In the genomic region with DNA sequence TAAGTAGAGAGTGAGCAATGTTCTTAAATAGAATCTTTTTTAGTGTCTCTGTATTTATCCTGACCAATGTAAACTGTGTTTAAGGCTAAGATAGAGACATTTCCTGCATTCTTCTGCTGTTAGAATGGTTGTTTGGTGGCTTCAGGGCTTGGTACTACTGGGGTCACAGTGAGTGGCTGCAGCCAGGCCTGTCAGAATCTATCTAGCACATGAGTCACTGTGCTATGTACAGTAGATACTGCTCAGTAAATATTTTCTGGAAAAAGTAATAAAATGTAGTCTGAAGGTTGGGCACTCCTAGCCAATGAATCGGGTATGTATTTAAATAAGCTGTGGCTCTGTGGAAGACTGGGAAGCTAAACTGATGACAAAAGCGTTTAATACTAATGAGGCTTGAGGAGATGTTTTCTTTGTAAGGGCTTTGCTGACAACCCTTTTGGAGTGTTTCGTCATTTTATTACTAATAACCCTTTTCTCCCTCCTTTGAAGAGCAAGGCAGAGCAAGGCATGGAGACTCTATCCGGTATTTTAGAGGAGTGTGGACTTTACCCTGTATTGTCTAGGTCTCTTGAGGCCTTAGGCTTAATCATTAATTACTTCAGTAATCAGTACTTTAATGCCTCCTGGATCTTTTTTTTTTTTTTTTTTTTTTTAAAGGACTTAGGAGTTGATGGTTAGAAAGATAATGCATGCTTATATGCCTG, we compare ENCODE assay signal across 16 mouse cellular contexts. TPM values are rescaled to one million over a fixed set of nuclear protein-coding genes. Genes with fewer than 3 reads are reported as not detected.
DNase-seq lines count a peak whose midpoint lies in the region; ATAC-seq and TF ChIP-seq lines count a peak whose summit lies in the region.
"Had no signal": no experiment of that assay in that cellular context is flagged by ENCODE, and none has a peak within 500 bp of the region (broad histone marks: within the 10 kb centered on the region; RNA-seq: fewer than 3 reads in every experiment).

No protein-coding gene starts in this region.

- no peak overlapping the region for H3K9ac ChIP-seq in kidney, embryonic 15.5 days
- H3K9ac ChIP-seq in intestine, embryonic 15.5 days: no peak overlapping the region
- H3K9ac ChIP-seq in kidney, postnatal 0 days (ENCODE audit: low read depth, low read length): no peak overlapping the region
- H3K9ac ChIP-seq in stomach, postnatal 0 days (ENCODE audit: low read length): no peak overlapping the region
- H3K9ac ChIP-seq in heart, embryonic 12.5 days: no peak overlapping the region
- H3K9ac ChIP-seq in neural tube, embryonic 15.5 days (replicated peaks): no peak overlapping the region
- H3K9ac ChIP-seq: forebrain, embryonic 13.5 days; lung, embryonic 15.5 days had no signal

- DNase-seq in kidney, postnatal 25 days: no peak
- DNase-seq in kidney, postnatal 0 days (ENCODE audit: low spot score): peak; percentile 39
- peak; percentile 55 for DNase-seq in stomach, postnatal 0 days (ENCODE audit: low spot score)
- DNase-seq: cerebellum, adult 8-10 months; gastrocnemius, postnatal 14 days; heart, adult 2 months; thymus, adult 2 months had no signal

- no peak for TF ChIP-seq EP300 in stomach, postnatal 0 days (optimal IDR thresholded peaks at IDR 0.05)

- no peak overlapping the region for H3K4me3 ChIP-seq in kidney, embryonic 15.5 days (replicated peaks)
- H3K4me3 ChIP-seq in intestine, embryonic 15.5 days (replicated peaks): no peak overlapping the region
- H3K4me3 ChIP-seq in kidney, postnatal 0 days (replicated peaks; ENCODE audit: low read depth, low read length): no peak overlapping the region
- H3K4me3 ChIP-seq in stomach, postnatal 0 days (ENCODE audit: low read depth, low read length): no peak overlapping the region
- H3K4me3 ChIP-seq in heart, embryonic 12.5 days: no peak overlapping the region
- no peak overlapping the region for H3K4me3 ChIP-seq in neural tube, embryonic 15.5 days (replicated peaks)
- H3K4me3 ChIP-seq: forebrain, embryonic 13.5 days; heart, adult 2 months; lung, embryonic 15.5 days; midbrain, embryonic 10.5 days had no signal

- peak; percentile 83 for ATAC-seq in kidney, embryonic 15.5 days (replicated peaks; ENCODE audit: low FRiP score)
- peak; percentile 95 for ATAC-seq in intestine, embryonic 15.5 days
- peak; percentile 87 for ATAC-seq in kidney, postnatal 0 days (replicated peaks; ENCODE audit: low FRiP score, low read depth)
- peak; percentile 97 for ATAC-seq in stomach, postnatal 0 days (ENCODE audit: low FRiP score, low TSS enrichment)
- no peak for ATAC-seq in heart, embryonic 12.5 days (ENCODE audit: insufficient number of reproducible peaks, low FRiP score)
- no peak for ATAC-seq in neural tube, embryonic 15.5 days (ENCODE audit: low FRiP score)
- ATAC-seq: forebrain, embryonic 13.5 days; hindbrain, postnatal 0 days had no signal

- H3K4me2 ChIP-seq in kidney, embryonic 15.5 days: no peak overlapping the region
- no peak overlapping the region for H3K4me2 ChIP-seq in intestine, embryonic 15.5 days (replicated peaks)
- no peak overlapping the region for H3K4me2 ChIP-seq in kidney, postnatal 0 days (ENCODE audit: low read length)
- no peak overlapping the region for H3K4me2 ChIP-seq in stomach, postnatal 0 days (replicated peaks; ENCODE audit: low read depth)
- H3K4me2 ChIP-seq in heart, embryonic 12.5 days: no peak overlapping the region
- no peak overlapping the region for H3K4me2 ChIP-seq in neural tube, embryonic 15.5 days
- H3K4me2 ChIP-seq: forebrain, embryonic 13.5 days; lung, embryonic 15.5 days had no signal

- TF ChIP-seq CTCF in kidney, postnatal 0 days (IDR thresholded peaks at IDR 0.05; ENCODE audit: low read depth): no peak
- no peak for TF ChIP-seq CTCF in stomach, postnatal 0 days (IDR thresholded peaks at IDR 0.05; ENCODE audit: low read depth)

- no peaks in the 10 kb centered on the region for H3K9me3 ChIP-seq in kidney, embryonic 15.5 days (replicated peaks)
- H3K9me3 ChIP-seq in intestine, embryonic 15.5 days: no peaks in the 10 kb centered on the region
- H3K9me3 ChIP-seq in kidney, postnatal 0 days (replicated peaks; ENCODE audit: low read length): no peaks in the 10 kb centered on the region
- no peaks in the 10 kb centered on the region for H3K9me3 ChIP-seq in stomach, postnatal 0 days (ENCODE audit: control insufficient read depth, low read length)
- no peaks in the 10 kb centered on the region for H3K9me3 ChIP-seq in heart, embryonic 12.5 days (replicated peaks)
- no peaks in the 10 kb centered on the region for H3K9me3 ChIP-seq in neural tube, embryonic 15.5 days (replicated peaks)
- H3K9me3 ChIP-seq: forebrain, embryonic 13.5 days; lung, embryonic 15.5 days; midbrain, embryonic 10.5 days had no signal

- H3K36me3 ChIP-seq in kidney, embryonic 15.5 days: peaks cover 70% of the 10 kb centered on the region
- H3K36me3 ChIP-seq in intestine, embryonic 15.5 days: peaks cover 13% of the 10 kb centered on the region
- H3K36me3 ChIP-seq in kidney, postnatal 0 days (ENCODE audit: insufficient read depth, low read length): 0 out of 2 replicates have a peak, but pooled peaks cover 23% of the 10 kb centered on the region
- H3K36me3 ChIP-seq in stomach, postnatal 0 days (ENCODE audit: control insufficient read depth, insufficient read depth, low read length): peaks cover 3% of the 10 kb centered on the region
- peaks cover 58% of the 10 kb centered on the region for H3K36me3 ChIP-seq in heart, embryonic 12.5 days
- H3K36me3 ChIP-seq in neural tube, embryonic 15.5 days: peaks cover 30% of the 10 kb centered on the region

- H3K27me3 ChIP-seq in kidney, embryonic 15.5 days: no peaks in the 10 kb centered on the region
- no peaks in the 10 kb centered on the region for H3K27me3 ChIP-seq in intestine, embryonic 15.5 days (replicated peaks)
- no peaks in the 10 kb centered on the region for H3K27me3 ChIP-seq in kidney, postnatal 0 days (ENCODE audit: insufficient read depth, low read length)
- H3K27me3 ChIP-seq in stomach, postnatal 0 days (ENCODE audit: control insufficient read depth, insufficient read depth, low read length): no peaks in the 10 kb centered on the region
- no peaks in the 10 kb centered on the region for H3K27me3 ChIP-seq in heart, embryonic 12.5 days (replicated peaks)
- no peaks in the 10 kb centered on the region for H3K27me3 ChIP-seq in neural tube, embryonic 15.5 days (replicated peaks)
- H3K27me3 ChIP-seq: forebrain, embryonic 13.5 days; lung, embryonic 15.5 days had no signal

- H3K27ac ChIP-seq in kidney, embryonic 15.5 days: peak overlapping the region; percentile 77
- H3K27ac ChIP-seq in intestine, embryonic 15.5 days: peak overlapping the region; percentile 79
- H3K27ac ChIP-seq in kidney, postnatal 0 days: peak overlapping the region; percentile 57
- H3K27ac ChIP-seq in stomach, postnatal 0 days (replicated peaks): peak overlapping the region; percentile 78
- no peak overlapping the region for H3K27ac ChIP-seq in heart, embryonic 12.5 days (ENCODE audit: poor library complexity, severe bottlenecking)
- no peak overlapping the region for H3K27ac ChIP-seq in neural tube, embryonic 15.5 days (replicated peaks)
- H3K27ac ChIP-seq: forebrain, embryonic 13.5 days; heart, adult 2 months; hindbrain, postnatal 0 days; lung, embryonic 15.5 days; macrophage; midbrain, embryonic 10.5 days had no signal

- 0 out of 2 replicates have a peak, but pooled peaks cover 4% of the 10 kb centered on the region for H3K4me1 ChIP-seq in kidney, embryonic 15.5 days
- peaks cover under 1% of the 10 kb centered on the region; the same call in 1 of the 2 replicates for H3K4me1 ChIP-seq in intestine, embryonic 15.5 days (replicated peaks)
- 0 out of 2 replicates have a peak, but pooled peaks cover 2% of the 10 kb centered on the region for H3K4me1 ChIP-seq in kidney, postnatal 0 days (replicated peaks; ENCODE audit: insufficient read depth, low read length)
- H3K4me1 ChIP-seq in stomach, postnatal 0 days (replicated peaks; ENCODE audit: control insufficient read depth, insufficient read depth): no peaks in the 10 kb centered on the region
- peaks cover 10% of the 10 kb centered on the region for H3K4me1 ChIP-seq in heart, embryonic 12.5 days (replicated peaks)
- no peaks in the 10 kb centered on the region for H3K4me1 ChIP-seq in neural tube, embryonic 15.5 days
- H3K4me1 ChIP-seq: forebrain, embryonic 13.5 days; lung, embryonic 15.5 days; midbrain, embryonic 10.5 days had no signal

- WGBS in kidney, embryonic 15.5 days: 79% methylated on average over 4 of the region's 4 CpGs
- WGBS in intestine, embryonic 15.5 days: 65% methylated on average over 4 of the region's 4 CpGs
- WGBS in kidney, postnatal 0 days: 58% methylated on average over 4 of the region's 4 CpGs
- 55% methylated on average over 4 of the region's 4 CpGs for WGBS in stomach, postnatal 0 days
- WGBS in heart, embryonic 12.5 days: 89% methylated on average over 4 of the region's 4 CpGs
- 87% methylated on average over 4 of the region's 4 CpGs for WGBS in neural tube, embryonic 15.5 days

RNA-seq across cellular contexts. Expression of a gene that starts 17.7 kb away (rescaled TPM):
- 1.0 and 2.5 TPM in 2 replicates for polyA plus RNA-seq in kidney, embryonic 15.5 days (2015; fragmentation: Nextera tagmentation; extraction: Ambion mirVana)
- polyA plus RNA-seq in intestine, embryonic 15.5 days (2015; fragmentation: Nextera tagmentation; extraction: Ambion mirVana): 2.1 and 2.3 TPM in 2 replicates
- 2.3 and 2.5 TPM in 2 replicates for polyA plus RNA-seq in kidney, postnatal 0 days (2015; fragmentation: Nextera tagmentation; extraction: Ambion mirVana)
- polyA plus RNA-seq in stomach, postnatal 0 days (2015; fragmentation: Nextera tagmentation; extraction: Ambion mirVana): 4.3 and 4.6 TPM in 2 replicates
- polyA plus RNA-seq in heart, embryonic 12.5 days (2016; fragmentation: Nextera tagmentation; extraction: Ambion mirVana): 1.1 and 1.5 TPM in 2 replicates
- polyA plus RNA-seq in neural tube, embryonic 15.5 days (2015; fragmentation: Nextera tagmentation; extraction: Ambion mirVana): 3.4 and 4.8 TPM in 2 replicates
- polyA plus RNA-seq: macrophage had no signal

RNA-seq across cellular contexts. Expression of a gene that starts 52.4 kb away (rescaled TPM):
- 83.7 and 86.4 TPM in 2 replicates for polyA plus RNA-seq in kidney, embryonic 15.5 days (2015; fragmentation: Nextera tagmentation; extraction: Ambion mirVana)
- polyA plus RNA-seq in intestine, embryonic 15.5 days (2015; fragmentation: Nextera tagmentation; extraction: Ambion mirVana): 65.1 and 68.3 TPM in 2 replicates
- 67.6 and 71.8 TPM in 2 replicates for polyA plus RNA-seq in kidney, postnatal 0 days (2015; fragmentation: Nextera tagmentation; extraction: Ambion mirVana)
- polyA plus RNA-seq in stomach, postnatal 0 days (2015; fragmentation: Nextera tagmentation; extraction: Ambion mirVana): 27.9 and 29.2 TPM in 2 replicates
- polyA plus RNA-seq in heart, embryonic 12.5 days (2016; fragmentation: Nextera tagmentation; extraction: Ambion mirVana): 63.4 and 68.1 TPM in 2 replicates
- 125 and 135 TPM in 2 replicates for polyA plus RNA-seq in neural tube, embryonic 15.5 days (2015; fragmentation: Nextera tagmentation; extraction: Ambion mirVana)

Comparison
In these comparisons a context has a peak if more than half of its experiments do, and no peak if none do; other contexts are left out.
1. DNase-seq: peak in kidney, postnatal 0 days (single experiment) and stomach, postnatal 0 days (single experiment); none in kidney, postnatal 25 days (0 of 2).
2. ATAC-seq: peak in kidney, embryonic 15.5 days (single experiment), intestine, embryonic 15.5 days (single experiment), kidney, postnatal 0 days (single experiment) and stomach, postnatal 0 days (single experiment); none in heart, embryonic 12.5 days (single experiment) and neural tube, embryonic 15.5 days (single experiment).
3. H3K27ac ChIP-seq: peak in kidney, embryonic 15.5 days (single experiment), intestine, embryonic 15.5 days (single experiment), kidney, postnatal 0 days (single experiment) and stomach, postnatal 0 days (single experiment); none in heart, embryonic 12.5 days (single experiment) and neural tube, embryonic 15.5 days (single experiment).